Mouse (Mus musculus) thymus, adult 2 months (tissue): ENCODE results near the gene Mfsd6l.

Experiments used
- CTCF ChIP-seq: fragments of 200-500 bp; IDR thresholded peaks from 2 replicates; pipeline ENCODE4 v1.5.1; 2012; ENCODE audit warnings: mild to moderate bottlenecking, control low read depth, low read length, moderate library complexity, borderline replicate concordance; ENCODE audit not compliant: control insufficient read depth, poor library complexity, insufficient read depth; ENCODE audit errors: extremely low read depth
- POLR2A ChIP-seq: fragments of 200-500 bp; IDR thresholded peaks from 2 replicates; pipeline ENCODE4 v1.6.1; 2012; ENCODE audit warnings: mild to moderate bottlenecking, low read length, control low read depth, moderate library complexity; ENCODE audit not compliant: control insufficient read depth, poor library complexity, insufficient read depth; ENCODE audit errors: extremely low read depth

GRCm38 (mm10) chr11:68545172-68545571 lies 10.8 kb upstream of the Mfsd6l start:
- TF ChIP-seq POLR2A (no peak), CTCF (no peak)
